Mouse (Mus musculus): ENCODE results near the gene Bphl. TPM values are rescaled to one million over a fixed set of nuclear protein-coding genes. Genes with fewer than 3 reads are reported as not detected.
"Not testable (repeated sequence)": the region's sequence is repeated elsewhere in the genome, so short reads cannot be mapped to it uniquely, and the experiment has no call there.

Bphl gene
- polyA plus RNA-seq, 1 experiment from 2014 or later: 66.7 TPM

DNA sequence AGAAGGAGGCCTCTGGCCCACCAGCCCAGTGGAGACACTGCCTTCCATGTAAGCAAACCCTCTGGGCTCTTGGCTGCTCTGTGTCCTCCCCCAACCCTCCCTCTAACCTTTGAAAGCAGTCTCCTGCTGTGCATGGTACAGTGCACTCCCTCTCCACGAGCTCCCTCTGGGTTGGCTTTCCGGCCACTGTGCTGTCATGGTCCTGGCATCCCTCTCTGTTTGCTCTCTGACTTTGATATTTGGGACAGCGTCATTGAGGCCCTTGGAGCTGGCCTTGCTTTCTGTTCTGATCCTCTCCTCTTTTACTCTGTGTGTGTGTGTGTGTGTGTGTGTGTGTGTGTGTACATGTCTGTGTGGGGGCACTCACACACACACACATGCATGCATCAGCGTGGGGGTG, 17.0 kb downstream of the Bphl start:
- Histone ChIP-seq H3K27ac (peak overlapping the region; percentile 41; the same call in 1 of the 2 replicates), H3K27me3 (no peaks in the 10 kb centered on the region), H3K9ac (no peak overlapping the region), H3K4me3 (replicated peaks) (no peak overlapping the region), H3K36me3 (peaks cover 65% of the 10 kb centered on the region), H3K4me2 (no peak overlapping the region), H3K4me1 (peaks cover 16% of the 10 kb centered on the region), H3K9me3 (replicated peaks) (no peaks in the 10 kb centered on the region)
- peak; percentile 81; the same call in 1 of the 2 replicates for ATAC-seq (replicated peaks; ENCODE audit: low FRiP score)
- WGBS: 56% methylated on average over 4 of the region's 4 CpGs

DNA sequence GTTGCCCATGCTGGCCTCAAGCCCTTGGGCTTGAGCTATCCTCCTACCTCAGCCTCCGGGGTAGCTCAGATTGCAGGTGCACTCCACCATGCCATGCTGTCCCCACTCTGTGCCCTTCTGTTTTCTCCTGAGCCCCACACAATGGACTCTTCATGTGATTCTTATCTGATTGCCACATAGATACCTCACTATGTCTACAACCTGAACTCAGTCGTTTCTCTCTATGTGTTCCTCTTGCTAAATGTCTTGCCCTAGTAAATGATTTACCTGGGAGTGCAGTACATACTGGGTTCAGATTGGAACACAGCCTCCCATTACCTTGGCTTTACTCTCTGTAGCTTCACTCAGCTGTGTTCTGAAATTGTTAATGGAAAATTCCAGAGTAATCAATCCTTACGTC, 17.6 kb downstream of the Bphl start:
- peaks cover 16% of the 10 kb centered on the region for H3K4me1 ChIP-seq
- H3K9ac ChIP-seq: no peak overlapping the region
- peak; percentile 64 for ATAC-seq (replicated peaks; ENCODE audit: low FRiP score)
- H3K27ac ChIP-seq: 0 out of 2 replicates have a peak overlapping the region, but pooled peaks have one; percentile 41
- no peak overlapping the region for H3K4me2 ChIP-seq
- 75% methylated on average over 3 of the region's 3 CpGs for WGBS
- H3K36me3 ChIP-seq: peaks cover 66% of the 10 kb centered on the region
- H3K27me3 ChIP-seq: no peaks in the 10 kb centered on the region
- no peaks in the 10 kb centered on the region for H3K9me3 ChIP-seq (replicated peaks)
- no peak overlapping the region for H3K4me3 ChIP-seq (replicated peaks)

DNA sequence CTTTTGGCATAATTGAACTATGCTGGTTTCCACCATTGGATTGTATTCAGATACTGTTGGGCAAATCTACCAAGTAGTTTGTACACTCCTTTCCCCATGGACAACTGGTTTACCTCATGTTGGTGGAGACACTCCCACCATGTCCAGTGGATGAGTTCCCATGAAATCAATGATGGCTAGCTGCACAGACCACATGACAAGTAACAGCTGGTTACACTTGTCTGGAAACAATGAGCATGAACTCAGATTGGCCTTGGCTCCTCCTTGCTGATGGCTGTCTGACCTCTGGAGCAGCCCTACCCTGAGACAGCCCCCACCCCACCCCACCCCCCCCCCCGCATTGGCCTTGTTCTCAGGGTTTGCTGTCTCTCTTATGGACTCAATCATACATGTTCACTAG, 19.9 kb downstream of the Bphl start:
- WGBS: 100% methylated on average over 1 of the region's 1 CpGs
- Histone ChIP-seq H3K4me1 (peaks cover 16% of the 10 kb centered on the region), H3K4me2 (no peak overlapping the region), H3K9me3 (replicated peaks) (no peaks in the 10 kb centered on the region), H3K27me3 (no peaks in the 10 kb centered on the region), H3K9ac (no peak overlapping the region), H3K36me3 (peaks cover 62% of the 10 kb centered on the region), H3K4me3 (replicated peaks) (no peak overlapping the region), H3K27ac (no peak overlapping the region)
- no peak for ATAC-seq (replicated peaks; ENCODE audit: low FRiP score)

DNA sequence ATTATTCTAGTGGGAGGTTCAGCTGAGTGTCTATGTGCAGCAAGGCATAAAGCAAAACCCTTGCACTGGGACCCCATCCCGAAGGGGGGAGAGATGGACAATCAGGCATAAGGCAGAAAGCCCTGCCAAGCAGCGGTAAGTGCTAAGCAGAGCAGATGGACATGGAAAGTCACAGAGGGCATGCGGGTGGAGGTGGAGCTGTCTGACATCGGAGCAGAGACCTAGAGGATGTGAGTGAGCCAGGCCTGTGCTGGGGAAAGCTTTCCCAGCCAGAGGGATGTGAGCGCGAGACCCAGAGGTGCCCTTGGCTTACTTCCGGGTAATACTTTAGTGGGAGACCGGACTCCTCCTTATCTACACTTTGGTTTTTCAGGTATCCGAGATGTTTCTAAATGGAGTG, 22.7 kb downstream of the Bphl start:
- Histone ChIP-seq H3K36me3 (peaks cover 72% of the 10 kb centered on the region), H3K4me1 (no peaks in the 10 kb centered on the region; the same call in 1 of the 2 replicates), H3K9ac (no peak overlapping the region), H3K27ac (no peak overlapping the region), H3K27me3 (no peaks in the 10 kb centered on the region), H3K9me3 (replicated peaks) (no peaks in the 10 kb centered on the region), H3K4me2 (no peak overlapping the region), H3K4me3 (replicated peaks) (no peak overlapping the region)
- no peak for ATAC-seq (replicated peaks; ENCODE audit: low FRiP score)
- 89% methylated on average over 9 of the region's 9 CpGs for WGBS

DNA sequence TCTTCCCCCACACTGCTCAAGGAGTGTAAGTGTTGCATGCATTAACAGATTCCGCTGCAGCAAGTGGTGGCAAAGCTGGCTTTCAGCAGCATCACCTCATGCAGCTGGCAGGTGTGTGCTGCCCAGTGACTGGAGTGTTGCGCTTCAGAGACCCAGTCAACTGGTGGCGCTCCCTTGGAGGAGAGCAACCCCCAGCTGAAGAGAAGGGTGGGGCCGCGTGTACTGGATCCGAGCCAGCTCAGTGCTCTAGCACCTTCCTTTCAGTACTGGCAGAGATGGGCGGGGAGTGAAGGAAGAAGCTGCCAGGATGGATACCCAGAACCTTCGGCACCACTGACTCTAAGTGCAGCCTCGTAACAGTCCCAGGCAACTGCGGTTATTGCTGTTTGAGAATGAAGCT, 25.1 kb downstream of the Bphl start:
- Histone ChIP-seq H3K9me3 (replicated peaks) (no peaks in the 10 kb centered on the region), H3K36me3 (peaks cover 58% of the 10 kb centered on the region), H3K4me2 (no peak overlapping the region), H3K27ac (no peak overlapping the region), H3K9ac (no peak overlapping the region), H3K27me3 (no peaks in the 10 kb centered on the region), H3K4me1 (no peaks in the 10 kb centered on the region), H3K4me3 (replicated peaks) (no peak overlapping the region)
- 85% methylated on average over 10 of the region's 10 CpGs for WGBS
- no peak for ATAC-seq (replicated peaks; ENCODE audit: low FRiP score)

DNA sequence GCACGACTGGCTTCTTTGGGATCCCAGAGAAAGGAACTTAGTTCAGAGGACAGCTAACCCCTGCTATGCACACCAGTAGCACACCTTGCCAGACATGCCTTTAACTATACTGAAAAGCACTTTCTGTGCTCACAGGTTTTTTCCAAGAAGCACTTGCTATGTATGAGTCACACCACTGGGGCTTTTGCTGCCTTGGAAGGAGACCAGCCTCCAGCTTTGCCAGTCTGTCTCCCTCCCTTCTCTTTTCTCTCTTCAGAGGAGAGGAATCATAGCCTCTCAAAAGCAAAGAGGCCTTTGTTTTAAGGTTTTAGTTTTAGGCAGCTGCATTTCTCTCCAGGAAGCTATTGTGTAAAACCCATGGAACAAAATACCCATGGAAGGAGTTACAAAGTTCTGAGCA, 29.0 kb downstream of the Bphl start:
- no peaks in the 10 kb centered on the region for H3K27me3 ChIP-seq
- no peak overlapping the region for H3K27ac ChIP-seq
- H3K4me1 ChIP-seq: 0 out of 2 replicates have a peak, but pooled peaks cover 3% of the 10 kb centered on the region
- ATAC-seq (replicated peaks; ENCODE audit: low FRiP score): no peak
- WGBS: 88% methylated on average over 1 of the region's 1 CpGs
- no peak overlapping the region for H3K4me3 ChIP-seq (replicated peaks)
- H3K36me3 ChIP-seq: peaks cover 35% of the 10 kb centered on the region
- no peaks in the 10 kb centered on the region for H3K9me3 ChIP-seq (replicated peaks)
- no peak overlapping the region for H3K4me2 ChIP-seq
- no peak overlapping the region for H3K9ac ChIP-seq

DNA sequence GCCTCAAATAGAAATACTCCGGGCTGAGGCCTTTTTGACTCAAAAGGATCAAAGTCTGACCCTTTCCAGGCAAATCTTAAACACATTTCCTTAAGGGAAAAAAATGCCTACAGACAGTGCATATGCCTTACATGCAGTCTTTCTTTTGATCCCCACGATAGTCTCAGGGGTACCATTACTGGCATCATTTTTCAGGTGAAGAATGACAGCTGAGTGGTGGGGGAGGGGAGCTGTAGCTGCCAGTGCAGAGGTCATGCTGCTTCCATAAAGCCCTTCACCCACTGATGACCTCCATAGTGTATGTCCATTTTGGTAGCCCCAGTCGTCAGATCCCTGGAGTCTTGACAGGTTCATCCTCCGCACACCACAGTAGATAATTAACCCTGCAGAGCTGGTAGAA, 32.9 kb downstream of the Bphl start:
- Histone ChIP-seq H3K36me3 (peaks cover 18% of the 10 kb centered on the region), H3K9ac (no peak overlapping the region), H3K4me2 (no peak overlapping the region), H3K27ac (no peak overlapping the region), H3K4me1 (0 out of 2 replicates have a peak, but pooled peaks cover 3% of the 10 kb centered on the region), H3K27me3 (no peaks in the 10 kb centered on the region), H3K9me3 (replicated peaks) (no peaks in the 10 kb centered on the region), H3K4me3 (replicated peaks) (no peak overlapping the region)
- 51% methylated on average over 4 of the region's 4 CpGs for WGBS
- ATAC-seq (replicated peaks; ENCODE audit: low FRiP score): no peak

DNA sequence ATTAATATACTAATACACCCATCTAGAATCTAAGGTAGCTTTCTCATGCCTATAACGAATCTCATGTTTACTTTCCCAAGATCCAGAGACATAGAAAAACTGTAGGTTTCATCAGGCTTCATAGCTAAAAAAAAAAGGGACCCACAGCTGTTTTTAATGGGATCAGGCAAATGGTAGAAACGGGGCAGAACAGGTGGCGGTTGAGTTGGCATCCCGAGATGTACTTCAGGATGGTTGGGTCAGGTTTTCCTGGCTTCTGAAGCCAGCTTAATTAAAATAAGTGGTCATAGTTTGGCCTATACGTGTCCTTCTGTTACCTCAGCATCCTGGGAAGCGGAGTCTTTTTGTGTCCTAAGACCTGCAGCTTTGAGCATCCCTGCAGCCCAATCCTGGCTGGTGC, 34.4 kb downstream of the Bphl start:
- Histone ChIP-seq H3K27me3 (no peaks in the 10 kb centered on the region), H3K36me3 (peaks cover 21% of the 10 kb centered on the region), H3K9me3 (replicated peaks) (no peaks in the 10 kb centered on the region), H3K4me3 (replicated peaks) (no peak overlapping the region), H3K4me2 (no peak overlapping the region), H3K27ac (no peak overlapping the region), H3K4me1 (peaks cover 8% of the 10 kb centered on the region), H3K9ac (no peak overlapping the region)
- no peak for ATAC-seq (replicated peaks; ENCODE audit: low FRiP score)
- WGBS: 90% methylated on average over 6 of the region's 6 CpGs

DNA sequence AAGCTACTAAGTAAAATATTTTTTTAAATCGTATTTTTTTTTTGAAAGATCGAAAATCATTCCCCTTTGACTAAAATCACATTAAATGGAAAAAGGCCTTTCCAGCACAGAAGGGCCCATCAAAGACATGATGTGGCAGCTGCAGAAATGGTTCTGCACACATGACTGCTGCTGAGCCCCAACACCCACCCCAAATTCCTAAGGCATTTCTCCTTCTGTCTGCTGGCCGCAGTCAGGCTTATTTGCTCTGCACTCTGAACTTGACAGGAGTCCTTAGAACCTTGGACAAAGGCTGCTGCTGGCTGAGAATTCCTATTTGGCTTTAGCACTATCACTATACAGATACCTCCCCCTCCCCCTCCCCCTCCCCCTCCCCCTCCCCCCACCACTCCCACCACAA, 35.5 kb downstream of the Bphl start:
- Histone ChIP-seq H3K4me2 (no peak overlapping the region), H3K4me3 (replicated peaks) (no peak overlapping the region), H3K27ac (no peak overlapping the region), H3K9me3 (replicated peaks) (no peaks in the 10 kb centered on the region), H3K36me3 (peaks cover 16% of the 10 kb centered on the region), H3K27me3 (no peaks in the 10 kb centered on the region), H3K9ac (no peak overlapping the region), H3K4me1 (peaks cover 15% of the 10 kb centered on the region)
- ATAC-seq (replicated peaks; ENCODE audit: low FRiP score): no peak
- 74% methylated on average over 3 of the region's 3 CpGs for WGBS

DNA sequence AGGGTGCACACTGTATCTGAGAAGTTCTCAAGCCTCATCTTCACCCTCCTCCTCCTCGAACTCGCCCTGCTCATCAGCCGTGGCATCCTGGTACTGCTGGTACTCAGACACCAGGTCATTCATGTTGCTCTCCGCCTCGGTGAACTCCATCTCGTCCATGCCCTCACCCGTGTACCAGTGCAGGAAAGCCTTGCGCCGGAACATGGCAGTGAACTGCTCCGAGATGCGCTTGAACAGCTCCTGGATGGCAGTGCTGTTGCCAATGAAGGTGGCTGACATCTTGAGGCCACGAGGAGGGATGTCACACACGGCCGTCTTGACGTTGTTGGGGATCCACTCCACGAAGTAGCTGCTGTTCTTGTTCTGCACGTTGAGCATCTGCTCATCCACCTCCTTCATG, 37.0 kb downstream of the Bphl start:
- not testable (repeated sequence) for H3K4me2 ChIP-seq; H3K27me3 ChIP-seq; H3K27ac ChIP-seq; ATAC-seq (replicated peaks; ENCODE audit: low FRiP score); H3K9me3 ChIP-seq (replicated peaks); H3K9ac ChIP-seq; H3K4me3 ChIP-seq (replicated peaks)
- Histone ChIP-seq H3K4me1 (peaks cover 19% of the 10 kb centered on the region), H3K36me3 (peaks cover 11% of the 10 kb centered on the region)
- WGBS: 94% methylated on average over 11 of the region's 17 CpGs

DNA sequence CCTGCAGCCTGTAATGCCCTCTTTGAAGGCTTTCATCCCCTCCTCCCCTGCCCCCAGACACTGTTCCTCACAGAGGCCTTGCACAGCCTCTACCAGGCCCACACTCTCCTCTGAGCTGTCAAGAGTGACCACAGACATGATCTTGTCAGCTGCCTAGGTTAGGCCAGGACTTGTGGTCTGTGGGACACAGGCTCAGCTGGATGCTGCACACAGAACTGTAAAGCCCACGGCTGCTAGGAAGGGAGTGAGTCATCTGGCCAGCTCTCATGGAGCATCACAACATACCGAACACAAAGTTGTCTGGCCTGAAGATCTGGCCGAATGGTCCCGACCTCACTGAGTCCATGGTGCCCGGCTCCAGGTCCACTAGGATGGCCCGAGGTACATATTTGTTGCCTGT, 38.5 kb downstream of the Bphl start:
- H3K4me3 ChIP-seq (replicated peaks); H3K27me3 ChIP-seq; H3K9ac ChIP-seq; H3K4me2 ChIP-seq; H3K27ac ChIP-seq; ATAC-seq (replicated peaks; ENCODE audit: low FRiP score); H3K9me3 ChIP-seq (replicated peaks): not testable (repeated sequence)
- peaks cover 11% of the 10 kb centered on the region for H3K36me3 ChIP-seq
- H3K4me1 ChIP-seq: peaks cover 19% of the 10 kb centered on the region
- 88% methylated on average over 6 of the region's 6 CpGs for WGBS

DNA sequence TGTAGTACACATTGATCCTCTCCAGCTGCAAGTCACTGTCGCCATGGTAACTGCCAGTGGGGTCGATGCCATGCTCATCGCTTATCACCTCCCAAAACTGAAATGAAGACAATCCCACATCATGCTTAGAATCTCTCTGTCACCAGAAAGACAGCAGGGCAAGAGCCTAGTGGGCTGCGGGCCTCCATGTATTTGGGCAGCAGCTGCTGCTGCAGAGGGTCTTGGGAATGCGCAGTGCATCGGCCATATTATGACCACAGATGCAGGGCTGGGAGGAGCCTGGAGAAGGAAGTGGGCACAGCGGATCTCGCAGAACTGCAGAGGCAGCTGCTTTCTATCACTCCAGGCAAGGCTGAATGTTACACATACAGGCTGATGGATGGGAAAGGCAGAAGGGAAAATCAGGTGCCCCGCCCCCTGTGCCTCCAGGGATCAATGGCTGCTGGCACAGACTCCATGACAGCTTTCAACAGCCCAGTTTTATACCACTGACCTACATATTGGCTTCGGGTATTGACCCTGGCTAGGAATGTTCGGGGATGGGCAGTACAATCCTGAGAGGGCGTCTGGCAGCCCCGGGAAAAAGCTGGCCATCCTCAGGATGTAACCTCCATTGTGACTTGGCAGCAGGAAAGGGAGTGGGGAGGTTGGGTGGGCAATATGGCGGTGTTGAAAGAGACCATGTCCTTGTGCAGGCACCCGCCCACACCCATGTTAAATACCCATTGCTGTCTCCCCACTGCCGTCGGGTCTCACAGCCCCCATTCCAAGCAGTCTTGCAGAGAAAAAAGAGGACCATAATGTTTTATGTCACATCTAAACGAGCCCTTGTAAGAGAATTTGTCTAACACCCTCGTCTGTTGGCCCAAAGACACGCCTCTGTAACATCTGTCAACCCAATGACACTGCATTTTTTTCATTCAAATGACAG, 39.4 kb downstream of the Bphl start:
- H3K9ac ChIP-seq: peak overlapping the region; percentile 79
- WGBS: 49% methylated on average over 20 of the region's 20 CpGs
- H3K4me3 ChIP-seq (replicated peaks): peak overlapping the region; percentile 69
- H3K9me3 ChIP-seq (replicated peaks): no peaks in the 10 kb centered on the region
- no peak overlapping the region for H3K27ac ChIP-seq
- peaks cover 19% of the 10 kb centered on the region for H3K4me1 ChIP-seq
- peak overlapping the region; percentile 97 for H3K4me2 ChIP-seq
- ATAC-seq (replicated peaks; ENCODE audit: low FRiP score): no peak
- peaks cover 11% of the 10 kb centered on the region for H3K36me3 ChIP-seq
- H3K27me3 ChIP-seq: 0 out of 2 replicates have a peak, but pooled peaks cover 5% of the 10 kb centered on the region

Data from kidney, embryonic 15.5 days (tissue).